Mouse (Mus musculus): Measurements from ENCODE around the gene Slc2a3. TPM values are rescaled to one million over a fixed set of nuclear protein-coding genes. Genes with fewer than 3 reads are reported as not detected.

Slc2a3 gene
- polyA plus RNA-seq, 1 experiment = 0.66 TPM

DNA sequence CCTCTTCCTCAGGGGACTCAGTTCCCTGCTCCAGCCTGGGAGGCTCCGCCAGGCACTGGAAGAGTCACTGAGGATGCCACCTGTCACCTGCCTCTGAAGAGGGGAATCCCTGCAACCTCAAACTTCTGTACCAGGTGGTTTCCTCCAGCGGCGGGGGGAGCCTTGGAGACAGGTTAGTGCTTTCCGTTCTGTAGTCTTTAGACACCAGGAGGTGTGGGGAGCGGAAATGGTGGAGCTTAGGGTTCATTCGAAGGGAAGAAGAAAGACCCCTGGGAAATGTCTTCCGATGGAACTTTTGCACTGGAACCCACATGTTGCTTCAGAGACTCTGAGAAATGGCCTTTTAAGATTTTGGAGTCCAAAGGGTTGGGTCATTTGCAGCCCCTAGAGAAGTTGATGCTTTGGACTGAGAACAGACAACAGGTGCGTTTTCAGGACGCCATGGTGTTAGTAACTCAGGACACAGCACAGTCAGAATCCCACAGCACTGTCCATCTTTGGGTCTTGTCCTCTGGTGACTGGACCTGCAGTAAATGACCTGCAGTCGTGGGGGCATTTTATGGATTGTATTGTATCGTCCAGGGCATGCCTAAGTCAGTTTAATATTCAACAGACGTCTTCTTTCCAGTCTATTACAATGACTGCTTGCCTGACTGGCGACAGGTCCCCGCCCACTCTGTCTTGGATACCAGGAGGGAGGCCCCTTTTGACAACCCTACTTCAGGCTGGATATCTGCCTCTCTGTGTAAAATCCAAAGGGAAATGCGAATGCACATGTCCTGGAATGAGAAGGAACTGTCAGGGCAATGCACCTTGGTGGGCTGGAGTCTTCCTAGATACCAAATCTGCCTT, 19.6 kb upstream of the Slc2a3 start:
- H3K27me3 ChIP-seq (ENCODE audit: control insufficient read depth, insufficient read depth, insufficient read length) = no peaks in the 10 kb centered on the region
- H3ac ChIP-seq (ENCODE audit: control insufficient read depth, insufficient read length, low read depth) = peak overlapping the region; percentile 97
- H3K79me2 ChIP-seq (ENCODE audit: control insufficient read depth, insufficient read depth) = peaks cover 49% of the 10 kb centered on the region
- peak overlapping the region; percentile 68 for H3K4me3 ChIP-seq (ENCODE audit: insufficient read depth, poor library complexity, severe bottlenecking)
- H3K36me3 ChIP-seq (ENCODE audit: control insufficient read depth, insufficient read depth) = no peaks in the 10 kb centered on the region
- peaks cover 13% of the 10 kb centered on the region for H3K79me3 ChIP-seq (ENCODE audit: low read depth)
- no peak for TF ChIP-seq MYOG (IDR thresholded peaks at IDR 0.05; ENCODE audit: control insufficient read depth, extremely low read depth, insufficient read length)
- TF ChIP-seq CEBPB (IDR thresholded peaks at IDR 0.05; ENCODE audit: low read depth) = no peak
- TF ChIP-seq MAX (IDR thresholded peaks at IDR 0.05) = no peak
- TF ChIP-seq CTCF (IDR thresholded peaks at IDR 0.05; ENCODE audit: control insufficient read depth, insufficient read depth, insufficient read length) = no peak
- TF ChIP-seq MYOD1 (IDR thresholded peaks at IDR 0.05; ENCODE audit: control insufficient read depth, insufficient read length, low read depth) = no peak
- no peak for TF ChIP-seq FOSL1 (IDR thresholded peaks at IDR 0.05; ENCODE audit: insufficient read depth, low read length, poor library complexity, severe bottlenecking)
- no peak for TF ChIP-seq USF1 (IDR thresholded peaks at IDR 0.05; ENCODE audit: low read depth)

GRCm38 (mm10) chr6:122820071-122820798, 18.8 kb upstream of the Slc2a3 start:
- peaks cover 41% of the 10 kb centered on the region for H3K79me2 ChIP-seq (ENCODE audit: control insufficient read depth, insufficient read depth)
- TF ChIP-seq MYOG (IDR thresholded peaks at IDR 0.05; ENCODE audit: control insufficient read depth, extremely low read depth, insufficient read length) = no peak
- no peak for TF ChIP-seq MYOD1 (IDR thresholded peaks at IDR 0.05; ENCODE audit: control insufficient read depth, insufficient read length, low read depth)
- no peak for TF ChIP-seq CEBPB (IDR thresholded peaks at IDR 0.05; ENCODE audit: low read depth)
- no peak for TF ChIP-seq FOSL1 (IDR thresholded peaks at IDR 0.05; ENCODE audit: insufficient read depth, low read length, poor library complexity, severe bottlenecking)
- no peak for TF ChIP-seq CTCF (IDR thresholded peaks at IDR 0.05; ENCODE audit: control insufficient read depth, insufficient read depth, insufficient read length)
- no peak for TF ChIP-seq MAX (IDR thresholded peaks at IDR 0.05)
- no peak for TF ChIP-seq USF1 (IDR thresholded peaks at IDR 0.05; ENCODE audit: low read depth)
- H3ac ChIP-seq (ENCODE audit: control insufficient read depth, insufficient read length, low read depth) = peak overlapping the region; percentile 97
- peaks cover 9% of the 10 kb centered on the region for H3K79me3 ChIP-seq (ENCODE audit: low read depth)
- no peaks in the 10 kb centered on the region for H3K36me3 ChIP-seq (ENCODE audit: control insufficient read depth, insufficient read depth)
- peak overlapping the region; percentile 68 for H3K4me3 ChIP-seq (ENCODE audit: insufficient read depth, poor library complexity, severe bottlenecking)
- no peaks in the 10 kb centered on the region for H3K27me3 ChIP-seq (ENCODE audit: control insufficient read depth, insufficient read depth, insufficient read length)

GRCm38 (mm10) chr6:122819306-122820070, 18.0 kb upstream of the Slc2a3 start, which contains the start of gene Foxj2:
Foxj2 (plus strand) TSS chr6:122819914.
- TF ChIP-seq MYOG (IDR thresholded peaks at IDR 0.05; ENCODE audit: control insufficient read depth, extremely low read depth, insufficient read length) (no peak), CEBPB (IDR thresholded peaks at IDR 0.05; ENCODE audit: low read depth) (no peak), MYOD1 (IDR thresholded peaks at IDR 0.05; ENCODE audit: control insufficient read depth, insufficient read length, low read depth) (no peak), CTCF (IDR thresholded peaks at IDR 0.05; ENCODE audit: control insufficient read depth, insufficient read depth, insufficient read length) (no peak), MAX (IDR thresholded peaks at IDR 0.05) (no peak), FOSL1 (IDR thresholded peaks at IDR 0.05; ENCODE audit: insufficient read depth, low read length, poor library complexity, severe bottlenecking) (no peak), USF1 (IDR thresholded peaks at IDR 0.05; ENCODE audit: low read depth) (no peak)
- peak within 1 kb of the TSS; percentile 97 for H3ac ChIP-seq (ENCODE audit: control insufficient read depth, insufficient read length, low read depth)
- H3K79me2 ChIP-seq (ENCODE audit: control insufficient read depth, insufficient read depth) = peaks cover 38% of the 10 kb centered on the region
- no peaks in the 10 kb centered on the region for H3K27me3 ChIP-seq (ENCODE audit: control insufficient read depth, insufficient read depth, insufficient read length)
- H3K4me3 ChIP-seq (ENCODE audit: insufficient read depth, poor library complexity, severe bottlenecking) = peak within 1 kb of the TSS; percentile 68
- peaks cover 9% of the 10 kb centered on the region for H3K79me3 ChIP-seq (ENCODE audit: low read depth)
- no peaks in the 10 kb centered on the region for H3K36me3 ChIP-seq (ENCODE audit: control insufficient read depth, insufficient read depth)

DNA sequence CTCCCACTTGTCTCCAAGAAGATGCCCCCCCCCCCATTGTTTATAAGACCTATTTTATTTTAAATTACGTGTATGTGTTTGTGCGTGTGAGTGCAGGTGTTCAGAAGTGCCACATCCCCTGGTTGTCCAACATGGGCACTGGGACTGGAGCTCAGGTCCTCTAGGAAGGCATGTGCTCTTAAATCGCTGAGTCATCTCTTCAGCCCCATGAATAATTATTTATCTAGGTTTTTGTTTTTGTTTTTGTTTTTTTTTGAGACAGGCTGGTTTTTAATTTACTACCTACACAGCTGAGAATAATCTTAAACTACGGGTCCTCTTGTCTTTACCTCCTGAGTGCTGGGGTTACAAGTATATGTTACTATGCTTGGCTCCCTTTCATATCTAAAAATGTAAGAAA, 12.2 kb upstream of the Slc2a3 start:
- TF ChIP-seq USF1 (IDR thresholded peaks at IDR 0.05; ENCODE audit: low read depth) (no peak), CEBPB (IDR thresholded peaks at IDR 0.05; ENCODE audit: low read depth) (no peak), CTCF (IDR thresholded peaks at IDR 0.05; ENCODE audit: control insufficient read depth, insufficient read depth, insufficient read length) (no peak), FOSL1 (IDR thresholded peaks at IDR 0.05; ENCODE audit: insufficient read depth, low read length, poor library complexity, severe bottlenecking) (no peak), MYOG (IDR thresholded peaks at IDR 0.05; ENCODE audit: control insufficient read depth, extremely low read depth, insufficient read length) (no peak), MYOD1 (IDR thresholded peaks at IDR 0.05; ENCODE audit: control insufficient read depth, insufficient read length, low read depth) (no peak), MAX (IDR thresholded peaks at IDR 0.05) (no peak)

GRCm38 (mm10) chr6:122812716-122813115, 11.3 kb upstream of the Slc2a3 start:
- TF ChIP-seq MYOD1 (IDR thresholded peaks at IDR 0.05; ENCODE audit: control insufficient read depth, insufficient read length, low read depth) (no peak), MAX (IDR thresholded peaks at IDR 0.05) (no peak)
- no peak overlapping the region for H3ac ChIP-seq (ENCODE audit: control insufficient read depth, insufficient read length, low read depth)
- no peaks in the 10 kb centered on the region for H3K27me3 ChIP-seq (ENCODE audit: control insufficient read depth, insufficient read depth, insufficient read length)
- H3K79me2 ChIP-seq (ENCODE audit: control insufficient read depth, insufficient read depth) = no peaks in the 10 kb centered on the region
- no peaks in the 10 kb centered on the region for H3K36me3 ChIP-seq (ENCODE audit: control insufficient read depth, insufficient read depth)
- no peak overlapping the region for H3K4me3 ChIP-seq (ENCODE audit: insufficient read depth, poor library complexity, severe bottlenecking)
- H3K79me3 ChIP-seq (ENCODE audit: low read depth) = no peaks in the 10 kb centered on the region

More for the DNA sequence above, 12.2 kb upstream of the Slc2a3 start:
- Histone ChIP-seq H3K27me3 (ENCODE audit: control insufficient read depth, insufficient read depth, insufficient read length) (no peaks in the 10 kb centered on the region), H3K79me2 (ENCODE audit: control insufficient read depth, insufficient read depth) (no peaks in the 10 kb centered on the region), H3K36me3 (ENCODE audit: control insufficient read depth, insufficient read depth) (no peaks in the 10 kb centered on the region), H3K79me3 (ENCODE audit: low read depth) (no peaks in the 10 kb centered on the region), H3ac (ENCODE audit: control insufficient read depth, insufficient read length, low read depth) (no peak overlapping the region), H3K4me3 (ENCODE audit: insufficient read depth, poor library complexity, severe bottlenecking) (no peak overlapping the region)
